Mouse (Mus musculus): ENCODE results near the gene Plekha3.

Gene Plekha3

DNA sequence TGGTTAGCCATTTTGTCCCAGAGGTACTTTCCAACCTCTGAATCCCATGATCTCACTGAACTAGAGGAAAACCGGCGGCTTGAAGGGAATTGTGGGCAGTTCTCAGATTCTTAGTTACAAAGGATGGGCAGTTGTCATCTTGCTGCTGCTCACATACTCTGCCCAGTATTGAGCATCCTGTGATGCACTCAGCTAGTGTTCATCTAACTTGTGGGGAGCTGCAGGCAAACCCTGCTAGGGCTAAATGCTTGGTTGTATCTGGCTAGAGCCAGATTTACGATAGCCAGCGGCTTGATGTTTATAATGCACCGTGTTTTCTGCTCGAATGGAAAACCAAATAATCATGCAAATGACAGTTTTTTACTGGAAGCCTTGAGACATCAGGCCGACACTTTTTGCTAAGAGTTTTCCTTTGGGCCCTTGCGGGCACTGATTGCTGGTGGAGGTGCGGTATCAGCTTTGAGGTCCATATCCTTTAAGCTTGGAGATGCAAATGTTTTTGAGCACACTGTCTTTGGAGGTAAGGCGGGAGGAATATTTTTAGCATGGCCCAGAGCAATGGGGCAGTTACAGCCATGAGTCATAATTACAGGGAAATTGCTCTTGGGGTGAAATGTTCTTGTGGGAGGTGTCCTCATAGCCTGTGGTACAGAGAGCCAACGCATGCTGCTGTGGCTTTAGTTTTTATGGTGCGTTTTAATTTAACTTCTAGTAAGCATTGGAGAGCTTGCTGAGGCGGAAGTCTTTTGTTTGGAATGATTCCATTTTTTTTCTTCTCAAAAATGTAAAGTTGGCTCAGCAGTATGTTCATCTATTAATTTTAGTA, 1.5 kb downstream of the Plekha3 start:
- DNase-seq (ENCODE audit: low read depth, low spot score): no peak

DNA sequence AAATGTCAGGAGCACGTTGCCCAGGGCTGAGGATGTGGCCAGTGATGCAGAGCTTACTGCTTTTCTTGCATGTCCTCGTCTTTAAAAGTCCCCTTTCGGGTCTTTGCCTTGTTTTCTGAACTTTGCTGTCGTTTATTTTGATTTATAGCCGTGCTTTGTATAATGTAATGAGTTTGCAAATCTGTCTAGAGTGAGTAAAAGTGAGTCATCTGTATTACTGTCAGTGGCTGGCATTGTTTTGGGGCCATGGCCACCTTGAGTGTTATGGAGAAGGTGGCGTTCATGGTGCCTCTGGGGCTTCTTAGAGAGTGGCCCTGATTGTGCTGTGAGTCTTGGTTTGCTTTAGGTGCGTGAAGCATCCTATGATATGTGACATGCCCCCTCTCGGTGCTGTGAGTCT, 7.2 kb downstream of the Plekha3 start:
- no peak for DNase-seq (ENCODE audit: low read depth, low spot score)

DNA sequence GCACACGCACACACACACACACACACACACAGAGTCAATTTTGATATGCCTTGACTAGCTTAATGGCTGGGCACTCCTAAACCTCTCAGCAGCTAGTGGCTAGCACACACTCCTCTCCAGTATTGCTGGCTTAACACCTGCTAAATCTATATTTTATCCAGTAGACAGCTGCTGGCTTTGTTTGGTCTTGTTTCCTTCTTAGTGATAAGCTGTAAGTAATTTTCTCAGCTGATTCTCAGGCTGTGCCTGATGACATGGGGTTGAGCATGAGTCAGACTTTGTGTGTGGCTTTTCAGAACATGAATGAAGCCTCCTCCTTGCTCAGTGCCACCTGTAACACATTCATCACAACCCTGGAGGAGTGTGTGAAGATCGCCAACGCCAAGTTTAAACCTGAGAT, 11.9 kb downstream of the Plekha3 start:
- DNase-seq (ENCODE audit: low read depth, low spot score): no peak

DNA sequence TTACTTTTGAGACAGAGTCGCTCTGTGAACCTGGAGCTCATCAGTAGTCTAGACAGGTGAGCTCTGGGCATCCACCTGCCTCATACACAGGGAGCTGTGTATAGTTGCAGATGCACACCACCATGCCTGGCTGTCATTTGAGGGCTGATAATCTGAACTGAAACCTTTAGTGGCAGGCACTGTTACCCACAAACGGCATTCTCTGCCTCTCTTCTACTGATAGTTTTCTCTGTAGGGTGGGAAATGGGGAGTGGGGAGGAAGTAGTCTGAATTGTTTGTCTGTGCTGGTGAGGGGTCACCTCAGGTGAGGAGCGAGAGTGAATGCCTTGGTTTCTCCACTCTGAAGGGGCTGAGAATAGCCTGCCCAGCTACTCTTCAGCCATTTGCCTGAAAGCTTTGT, 12.5 kb downstream of the Plekha3 start:
- no peak for DNase-seq (ENCODE audit: low read depth, low spot score)

DNA sequence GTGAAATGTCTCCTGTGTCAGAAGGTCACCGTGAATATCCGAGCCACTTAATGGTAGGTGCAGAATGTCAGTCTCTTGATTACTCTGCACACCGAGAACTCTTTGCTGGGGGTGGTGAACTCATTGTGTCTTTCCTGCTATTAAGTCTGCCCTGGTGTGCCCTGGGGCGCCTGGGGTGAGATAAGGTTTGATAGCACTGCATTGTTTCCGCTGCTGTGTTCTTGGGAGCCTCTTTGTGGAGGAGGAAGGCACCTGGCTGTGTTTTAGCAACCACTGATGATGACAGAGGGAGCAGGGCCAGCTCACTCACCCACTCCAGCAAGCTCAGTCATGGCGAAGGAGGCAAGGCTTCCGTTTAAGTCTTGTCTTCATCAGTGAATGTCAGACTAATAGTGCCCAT, 13.1 kb downstream of the Plekha3 start:
- no peak for DNase-seq (ENCODE audit: low read depth, low spot score)

DNA sequence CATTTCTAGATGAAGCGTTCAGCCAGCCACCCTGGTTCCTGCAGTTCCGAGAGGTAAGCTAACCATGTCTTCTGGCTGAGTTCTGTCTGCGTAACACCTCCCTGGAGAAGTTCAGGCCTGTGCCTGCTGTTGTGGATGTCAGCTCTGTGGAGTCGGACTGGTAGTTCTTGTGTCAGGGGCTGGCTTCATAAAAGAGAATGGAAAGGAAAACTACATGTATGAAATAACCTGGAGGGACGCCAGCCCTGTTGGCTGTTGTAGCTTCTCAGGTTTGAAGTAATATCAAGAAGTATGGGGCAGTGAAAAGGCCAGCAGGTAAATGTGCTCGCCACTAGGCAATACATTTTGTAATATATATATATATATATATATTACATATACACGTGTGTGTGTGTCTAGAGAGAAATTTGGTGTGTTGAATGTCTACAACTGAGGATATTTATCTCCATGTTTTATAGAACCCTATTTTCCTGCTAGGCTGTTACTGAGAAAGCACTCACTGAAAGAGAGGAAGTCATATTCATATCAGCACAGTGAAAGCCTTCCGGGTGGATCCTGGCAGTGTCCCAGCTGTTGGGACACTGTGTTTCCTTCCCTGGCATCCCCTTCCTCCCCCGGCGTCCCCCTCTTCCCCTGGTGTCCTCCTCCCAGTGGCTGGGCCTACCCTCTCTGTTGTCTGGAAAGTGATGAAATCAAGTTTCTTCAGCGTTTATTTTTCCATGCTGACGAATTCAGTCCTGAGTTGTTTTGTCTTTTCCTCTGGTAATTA, 15.5 kb downstream of the Plekha3 start:
- DNase-seq (ENCODE audit: low read depth, low spot score): no peak

DNA sequence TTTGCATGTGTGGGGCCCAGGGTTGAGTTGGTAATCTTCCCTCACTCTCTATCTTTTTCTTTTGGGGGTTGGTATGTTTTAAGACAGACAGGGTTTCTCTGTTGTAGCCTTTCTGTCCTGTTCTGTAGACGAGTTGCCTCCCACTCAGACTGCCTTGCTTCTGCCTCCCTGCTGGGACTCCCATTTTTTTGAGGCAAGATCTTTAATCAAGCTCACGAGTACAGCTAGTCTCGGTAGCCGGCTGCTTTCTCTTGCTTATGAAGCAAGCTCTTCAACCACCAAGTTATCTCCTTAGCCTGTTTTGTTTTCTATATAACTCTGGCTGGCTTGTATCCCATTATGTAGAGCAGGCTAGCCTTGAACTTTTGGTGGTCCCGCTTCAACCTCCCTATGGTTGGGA, 18.7 kb downstream of the Plekha3 start:
- no peak for DNase-seq (ENCODE audit: low read depth, low spot score)

DNA sequence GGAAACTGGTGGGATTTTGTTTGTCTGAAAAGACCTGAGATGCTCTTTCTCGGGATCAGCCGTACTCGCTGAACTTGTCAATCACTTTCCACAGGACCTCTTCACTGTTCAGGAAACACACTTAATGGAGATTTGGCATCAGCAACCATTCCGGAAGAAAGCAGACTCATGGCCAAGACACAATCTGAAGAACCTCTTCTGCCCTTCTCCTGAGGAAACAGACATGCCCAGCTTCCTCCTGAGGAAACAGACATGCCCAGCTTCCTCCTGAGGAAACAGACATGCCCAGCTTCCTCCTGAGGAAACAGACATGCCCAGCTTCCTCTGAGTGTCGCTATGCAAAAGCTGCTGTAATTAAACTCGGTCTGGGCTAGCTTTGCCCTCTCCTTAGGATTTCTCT, 20.2 kb downstream of the Plekha3 start:
- no peak for DNase-seq (ENCODE audit: low read depth, low spot score)

DNA sequence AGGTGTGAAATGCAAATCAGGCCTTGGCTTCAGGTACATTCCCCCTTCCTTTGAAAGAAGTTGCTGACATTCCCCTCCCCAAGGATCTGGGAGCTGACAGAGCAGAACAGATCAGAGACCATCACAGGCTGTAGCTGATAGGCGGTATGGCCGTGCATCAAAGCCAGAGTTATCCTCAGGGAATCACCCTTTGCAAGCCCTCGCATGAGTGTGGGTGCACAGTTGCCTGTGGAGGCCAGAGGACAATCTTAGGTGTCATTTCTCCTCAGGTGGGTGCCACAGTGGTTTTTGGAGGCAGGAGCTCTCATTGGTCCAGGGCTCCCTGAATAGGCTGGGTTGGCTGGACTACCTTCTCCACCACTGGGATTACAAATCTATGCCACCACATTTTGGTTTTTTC, 27.1 kb downstream of the Plekha3 start:
- DNase-seq (ENCODE audit: low read depth, low spot score): no peak

DNA sequence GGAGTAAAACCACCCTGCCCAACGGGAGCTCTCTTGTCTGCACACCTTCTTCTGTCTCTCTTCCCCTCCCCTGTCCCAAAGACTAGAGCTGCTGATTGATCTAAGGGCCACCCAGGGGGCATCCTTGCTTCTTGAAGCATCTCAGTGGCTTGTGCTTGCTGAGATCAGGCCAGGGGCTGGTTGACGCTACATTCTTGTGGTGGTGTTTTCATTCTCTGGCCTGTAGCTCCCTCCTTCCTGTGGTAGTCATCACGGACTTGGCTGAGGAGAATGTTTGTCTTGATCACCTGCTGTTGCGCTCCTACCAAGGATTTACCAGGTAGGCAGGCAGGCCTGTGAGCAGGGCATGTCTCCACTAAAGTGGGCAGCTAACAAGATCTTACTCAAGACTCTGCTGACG, 27.7 kb downstream of the Plekha3 start:
- DNase-seq (ENCODE audit: low read depth, low spot score): no peak

DNA sequence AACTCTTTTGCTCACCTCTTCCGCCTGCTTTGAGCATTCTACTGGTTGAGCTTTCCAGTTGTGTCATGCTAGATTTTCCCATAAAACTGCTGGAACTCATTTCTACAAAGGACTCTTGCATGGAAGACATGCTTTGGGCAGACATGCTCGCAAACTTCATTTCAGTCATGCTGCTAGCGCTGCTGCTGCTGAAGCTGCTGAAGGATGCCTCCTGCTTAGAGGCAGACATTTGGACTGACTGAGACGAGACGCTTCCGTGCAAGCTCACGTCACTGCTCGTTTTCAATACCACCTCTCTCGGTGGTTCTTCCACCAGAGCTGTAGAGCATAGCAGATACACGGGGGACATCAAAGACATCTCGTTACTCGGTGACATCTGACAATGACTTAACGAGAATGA, 30.6 kb downstream of the Plekha3 start:
- DNase-seq (ENCODE audit: low read depth, low spot score): no peak

DNA sequence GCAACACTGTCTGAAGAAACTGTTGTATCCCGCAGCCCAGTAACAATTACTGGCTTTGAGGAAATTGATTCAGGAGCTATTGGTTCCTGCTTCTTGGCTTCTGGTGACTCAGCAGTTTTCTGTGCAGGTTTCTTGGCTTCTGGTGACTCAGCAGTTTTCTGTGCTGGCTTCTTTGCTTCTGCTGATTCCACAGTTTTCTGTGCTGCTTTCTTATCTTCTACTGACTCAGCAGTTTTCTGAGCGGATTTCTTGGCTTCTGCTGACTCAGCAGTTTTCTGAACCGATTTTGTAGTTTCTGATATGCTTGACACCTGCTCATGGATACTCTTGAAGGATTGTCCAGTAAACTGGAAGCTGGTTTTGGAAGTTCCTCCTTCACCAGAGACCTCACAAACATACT, 33.4 kb downstream of the Plekha3 start:
- DNase-seq (ENCODE audit: low read depth, low spot score): no peak

DNA sequence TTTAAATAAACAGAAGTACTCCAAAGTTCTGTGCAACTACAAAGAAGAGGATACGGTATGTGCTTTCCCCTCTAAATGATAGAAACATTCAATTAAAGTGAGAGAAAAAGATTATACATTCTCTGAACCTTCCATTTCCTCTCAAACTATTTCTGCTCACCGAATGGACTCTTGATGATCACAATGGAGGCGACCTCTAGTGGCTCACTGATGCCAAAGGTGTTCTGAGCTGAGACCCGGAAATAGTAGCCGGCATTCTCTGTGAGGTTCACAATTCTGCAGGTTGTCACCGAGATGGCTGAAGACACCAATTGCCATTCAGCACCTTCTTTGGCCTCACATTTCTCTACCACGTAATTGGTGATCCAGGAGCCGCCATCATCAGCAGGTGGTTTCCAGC, 39.9 kb downstream of the Plekha3 start:
- DNase-seq (ENCODE audit: low read depth, low spot score): no peak

DNA sequence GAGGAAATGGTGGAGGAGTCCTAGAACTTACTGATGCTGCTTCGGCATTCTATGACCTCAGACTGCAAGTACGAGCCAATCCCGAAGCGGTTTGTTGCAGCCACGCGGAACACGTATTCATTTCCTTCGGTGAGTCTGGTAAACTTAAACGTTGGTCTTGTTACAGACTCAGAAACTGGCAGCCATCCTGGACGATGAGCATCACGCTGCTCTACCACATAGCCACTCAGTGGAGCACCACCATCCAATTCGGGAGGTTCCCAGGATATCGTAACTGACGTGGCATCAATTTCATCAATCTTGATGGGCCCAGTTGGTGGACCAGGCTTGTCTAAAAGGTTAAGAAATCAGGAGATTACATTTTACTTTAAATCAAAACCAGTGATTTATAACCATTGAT, 44.6 kb downstream of the Plekha3 start:
- no peak for DNase-seq (ENCODE audit: low read depth, low spot score)
